Mouse (Mus musculus): ENCODE results near the gene Smim11. TPM values are rescaled to one million over a fixed set of nuclear protein-coding genes. Genes with fewer than 3 reads are reported as not detected.

Smim11 gene
- total and polyA plus RNA-seq, 3 experiments: 6.6 to 107 (median 24.8) TPM

GRCm38 (mm10) chr16:92295328-92295727 lies 5.8 kb upstream of the Smim11 start:
- ATAC-seq (ENCODE audit: extremely low read depth, insufficient number of reproducible peaks, low FRiP score, poor library complexity, severe bottlenecking) (no peak), DNase-seq (ENCODE audit: low spot score) (no peak)
- no peaks in the 10 kb centered on the region for H3K9me3 ChIP-seq (replicated peaks)
- peaks cover 6% of the 10 kb centered on the region for H3K4me1 ChIP-seq (ENCODE audit: insufficient read depth, low read depth, low read length)
- no peak for TF ChIP-seq GATA1 (IDR thresholded peaks at IDR 0.05; ENCODE audit: borderline replicate concordance, low read length)
- no peak for TF ChIP-seq GATA2 (IDR thresholded peaks at IDR 0.05; ENCODE audit: borderline replicate concordance, low read depth, low read length)
- no peak for TF ChIP-seq CTCF (IDR thresholded peaks at IDR 0.05; ENCODE audit: low read depth, low read length)
- no peak for TF ChIP-seq TAL1 (conservative IDR thresholded peaks at IDR 0.05; ENCODE audit: low read depth, low read length)
- TF ChIP-seq POLR2AphosphoS5 (IDR thresholded peaks at IDR 0.05; ENCODE audit: insufficient replicate concordance, low read depth, low read length): no peak
- H3K4me3 ChIP-seq (ENCODE audit: low read depth, low read length): no peak overlapping the region
- H3K36me3 ChIP-seq (replicated peaks): no peaks in the 10 kb centered on the region
- H3K27me3 ChIP-seq (ENCODE audit: insufficient read depth, low read length): peaks cover 48% of the 10 kb centered on the region

- TF ChIP-seq TAL1 (conservative IDR thresholded peaks at IDR 0.05; ENCODE audit: low read depth, low read length): no peak
- no peak for TF ChIP-seq POLR2AphosphoS5 (IDR thresholded peaks at IDR 0.05; ENCODE audit: insufficient replicate concordance, low read depth, low read length)
- TF ChIP-seq GATA1 (IDR thresholded peaks at IDR 0.05; ENCODE audit: borderline replicate concordance, low read length): no peak
- no peak for TF ChIP-seq CTCF (IDR thresholded peaks at IDR 0.05; ENCODE audit: low read depth, low read length)
- TF ChIP-seq GATA2 (IDR thresholded peaks at IDR 0.05; ENCODE audit: borderline replicate concordance, low read depth, low read length): no peak
- peaks cover 21% of the 10 kb centered on the region for H3K36me3 ChIP-seq (replicated peaks)
- peak overlapping the region; percentile 75 for H3K4me3 ChIP-seq (ENCODE audit: low read depth, low read length)
- H3K27me3 ChIP-seq (ENCODE audit: insufficient read depth, low read length): peaks cover 12% of the 10 kb centered on the region
- peaks cover 29% of the 10 kb centered on the region for H3K4me1 ChIP-seq (ENCODE audit: insufficient read depth, low read depth, low read length)
- ATAC-seq (ENCODE audit: extremely low read depth, insufficient number of reproducible peaks, low FRiP score, poor library complexity, severe bottlenecking) (peak; percentile 36; the same call in 1 of the 2 replicates), DNase-seq (ENCODE audit: low spot score) (peak; percentile 29)
- H3K9me3 ChIP-seq (replicated peaks): no peaks in the 10 kb centered on the region
Observed at GRCm38 (mm10) chr16:92301412-92301806, 323 bp downstream of the Smim11 start.

GRCm38 (mm10) chr16:92301989-92302388 lies 903 bp downstream of the Smim11 start:
- peaks cover 7% of the 10 kb centered on the region for H3K27me3 ChIP-seq (ENCODE audit: insufficient read depth, low read length)
- ATAC-seq (ENCODE audit: extremely low read depth, insufficient number of reproducible peaks, low FRiP score, poor library complexity, severe bottlenecking) (no peak), DNase-seq (ENCODE audit: low spot score) (no peak)
- H3K4me1 ChIP-seq (ENCODE audit: insufficient read depth, low read depth, low read length): peaks cover 29% of the 10 kb centered on the region
- H3K4me3 ChIP-seq (ENCODE audit: low read depth, low read length): peak overlapping the region; percentile 75
- peaks cover 27% of the 10 kb centered on the region for H3K36me3 ChIP-seq (replicated peaks)
- H3K9me3 ChIP-seq (replicated peaks): no peaks in the 10 kb centered on the region
- TF ChIP-seq POLR2AphosphoS5 (IDR thresholded peaks at IDR 0.05; ENCODE audit: insufficient replicate concordance, low read depth, low read length): no peak
- no peak for TF ChIP-seq GATA2 (IDR thresholded peaks at IDR 0.05; ENCODE audit: borderline replicate concordance, low read depth, low read length)
- no peak for TF ChIP-seq GATA1 (IDR thresholded peaks at IDR 0.05; ENCODE audit: borderline replicate concordance, low read length)
- no peak for TF ChIP-seq TAL1 (conservative IDR thresholded peaks at IDR 0.05; ENCODE audit: low read depth, low read length)
- TF ChIP-seq CTCF (IDR thresholded peaks at IDR 0.05; ENCODE audit: low read depth, low read length): no peak

- peaks cover 6% of the 10 kb centered on the region for H3K27me3 ChIP-seq (ENCODE audit: insufficient read depth, low read length)
- H3K4me1 ChIP-seq (ENCODE audit: insufficient read depth, low read depth, low read length): peaks cover 29% of the 10 kb centered on the region
- no peaks in the 10 kb centered on the region for H3K9me3 ChIP-seq (replicated peaks)
- H3K4me3 ChIP-seq (ENCODE audit: low read depth, low read length): no peak overlapping the region
- peaks cover 32% of the 10 kb centered on the region for H3K36me3 ChIP-seq (replicated peaks)
- ATAC-seq (ENCODE audit: extremely low read depth, insufficient number of reproducible peaks, low FRiP score, poor library complexity, severe bottlenecking) (no peak), DNase-seq (ENCODE audit: low spot score) (no peak)
- TF ChIP-seq GATA2 (IDR thresholded peaks at IDR 0.05; ENCODE audit: borderline replicate concordance, low read depth, low read length) (no peak), POLR2AphosphoS5 (IDR thresholded peaks at IDR 0.05; ENCODE audit: insufficient replicate concordance, low read depth, low read length) (no peak), TAL1 (conservative IDR thresholded peaks at IDR 0.05; ENCODE audit: low read depth, low read length) (no peak), CTCF (IDR thresholded peaks at IDR 0.05; ENCODE audit: low read depth, low read length) (no peak), GATA1 (IDR thresholded peaks at IDR 0.05; ENCODE audit: borderline replicate concordance, low read length) (no peak)
Observed at GRCm38 (mm10) chr16:92302506-92302905, 1.4 kb downstream of the Smim11 start.

- DNase-seq (ENCODE audit: low spot score): no peak
- Histone ChIP-seq H3K9me3 (replicated peaks) (no peaks in the 10 kb centered on the region), H3K36me3 (replicated peaks) (peaks cover 52% of the 10 kb centered on the region), H3K4me1 (ENCODE audit: insufficient read depth, low read depth, low read length) (peaks cover 21% of the 10 kb centered on the region), H3K4me3 (ENCODE audit: low read depth, low read length) (no peak overlapping the region), H3K27me3 (ENCODE audit: insufficient read depth, low read length) (no peaks in the 10 kb centered on the region)
- TF ChIP-seq CTCF (IDR thresholded peaks at IDR 0.05; ENCODE audit: low read depth, low read length) (0 out of 2 replicates have a peak, but pooled peaks have one; percentile 23), GATA1 (IDR thresholded peaks at IDR 0.05; ENCODE audit: borderline replicate concordance, low read length) (no peak)
- ATAC-seq (ENCODE audit: extremely low read depth, insufficient number of reproducible peaks, low FRiP score, poor library complexity, severe bottlenecking): no peak
Observed at GRCm38 (mm10) chr16:92305519-92305918, 4.4 kb downstream of the Smim11 start.

GRCm38 (mm10) chr16:92307947-92308346 lies 6.9 kb downstream of the Smim11 start:
- no peak overlapping the region for H3K4me3 ChIP-seq (ENCODE audit: low read depth, low read length)
- no peaks in the 10 kb centered on the region for H3K9me3 ChIP-seq (replicated peaks)
- peaks cover 2% of the 10 kb centered on the region; the same call in 1 of the 2 replicates for H3K4me1 ChIP-seq (ENCODE audit: insufficient read depth, low read depth, low read length)
- DNase-seq (ENCODE audit: low spot score): no peak
- no peaks in the 10 kb centered on the region for H3K27me3 ChIP-seq (ENCODE audit: insufficient read depth, low read length)
- H3K36me3 ChIP-seq (replicated peaks): peaks cover 76% of the 10 kb centered on the region
- TF ChIP-seq TAL1 (conservative IDR thresholded peaks at IDR 0.05; ENCODE audit: low read depth, low read length) (no peak), GATA2 (IDR thresholded peaks at IDR 0.05; ENCODE audit: borderline replicate concordance, low read depth, low read length) (no peak), POLR2AphosphoS5 (IDR thresholded peaks at IDR 0.05; ENCODE audit: insufficient replicate concordance, low read depth, low read length) (no peak), CTCF (IDR thresholded peaks at IDR 0.05; ENCODE audit: low read depth, low read length) (no peak), GATA1 (IDR thresholded peaks at IDR 0.05; ENCODE audit: borderline replicate concordance, low read length) (no peak)
- no peak for ATAC-seq (ENCODE audit: extremely low read depth, insufficient number of reproducible peaks, low FRiP score, poor library complexity, severe bottlenecking)

Data from G1E (cell line).